ENCODE assay signal across 1 mouse cellular context in the genomic region with DNA sequence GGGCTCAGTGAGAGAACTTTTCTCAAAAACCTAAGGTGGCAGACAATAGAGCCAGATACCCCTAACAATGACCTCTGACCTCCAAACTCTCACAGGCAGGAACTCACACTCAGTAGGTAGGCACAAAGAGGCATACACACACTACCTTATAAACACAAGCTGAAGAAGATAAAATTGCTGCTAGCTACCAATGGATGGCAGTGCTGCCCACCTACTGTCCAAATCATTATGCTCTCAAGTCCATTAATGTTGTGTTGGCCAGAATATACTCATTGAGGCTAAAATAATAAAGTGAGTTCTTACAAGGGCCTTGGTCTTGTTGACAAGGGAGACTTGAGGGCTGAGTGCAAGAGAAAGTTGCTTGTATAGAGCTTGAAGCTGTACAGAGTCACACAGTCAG.
TF ChIP-seq lines count a peak whose summit lies in the region.

No protein-coding gene starts in this region.

TF ChIP-seq in CH12.LX, 34 proteins besides CTCF, POLR2A, EP300 and RAD21:
- TF ChIP-seq SMC3 (IDR thresholded peaks at IDR 0.05; ENCODE audit: low read depth, low read length) = peak; percentile 46
- no peak for TF ChIP-seq ELF1 (IDR thresholded peaks at IDR 0.05; ENCODE audit: low read depth, low read length)
